Mouse (Mus musculus): ENCODE measurements around the gene Atp5mpl. TPM values are rescaled to one million over a fixed set of nuclear protein-coding genes. Genes with fewer than 3 reads are reported as not detected.
"Not testable (repeated sequence)": the region's sequence is repeated elsewhere in the genome, so short reads cannot be mapped to it uniquely, and the experiment has no call there.

Gene Atp5mpl
- total RNA-seq, 4 experiments from 2014 or later = 350 to 405 (median 378) TPM

DNA sequence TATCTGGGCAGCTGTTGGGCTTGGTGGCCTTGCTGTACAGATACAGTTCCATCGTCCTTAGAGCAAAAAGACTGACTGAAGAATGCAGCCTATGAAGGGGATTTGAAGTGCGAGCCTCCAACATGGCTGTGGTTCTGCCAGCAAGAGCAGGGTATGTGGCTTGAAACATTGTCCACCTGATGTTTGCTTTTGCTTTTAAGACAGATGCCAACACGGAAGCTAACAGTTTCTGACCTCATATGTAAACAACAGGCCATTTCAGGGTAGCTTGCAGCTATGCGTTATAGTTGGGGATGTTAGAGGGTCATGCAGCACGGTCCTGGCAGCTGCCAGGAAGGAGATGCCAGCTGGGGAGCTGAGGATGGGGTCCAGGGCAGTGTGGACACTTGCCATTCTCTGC, 16.3 kb downstream of the Atp5mpl start:
- DNase-seq (ENCODE audit: low spot score in 2 of 2) = no peak

DNA sequence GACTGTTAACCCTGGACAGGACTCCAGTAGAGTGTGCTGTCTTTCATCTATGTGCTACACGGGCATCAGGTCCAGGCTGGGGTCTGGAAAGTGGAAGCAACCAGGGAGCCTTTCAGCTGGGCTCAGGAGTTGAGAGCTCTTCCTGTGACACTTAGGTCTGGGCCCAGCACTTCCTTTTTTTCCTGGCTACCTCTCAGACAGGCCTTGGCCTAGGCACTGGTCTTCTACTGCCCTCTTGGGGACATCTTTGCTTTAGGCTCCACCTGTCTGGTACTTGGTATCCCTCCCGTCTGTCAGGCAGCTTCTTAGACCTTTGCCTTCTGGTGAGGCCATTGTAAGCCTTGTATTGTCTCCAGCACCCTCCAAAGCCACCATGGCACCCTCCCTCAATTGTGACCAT, 20.1 kb downstream of the Atp5mpl start:
- no peak for DNase-seq (ENCODE audit: low spot score in 2 of 2)

DNA sequence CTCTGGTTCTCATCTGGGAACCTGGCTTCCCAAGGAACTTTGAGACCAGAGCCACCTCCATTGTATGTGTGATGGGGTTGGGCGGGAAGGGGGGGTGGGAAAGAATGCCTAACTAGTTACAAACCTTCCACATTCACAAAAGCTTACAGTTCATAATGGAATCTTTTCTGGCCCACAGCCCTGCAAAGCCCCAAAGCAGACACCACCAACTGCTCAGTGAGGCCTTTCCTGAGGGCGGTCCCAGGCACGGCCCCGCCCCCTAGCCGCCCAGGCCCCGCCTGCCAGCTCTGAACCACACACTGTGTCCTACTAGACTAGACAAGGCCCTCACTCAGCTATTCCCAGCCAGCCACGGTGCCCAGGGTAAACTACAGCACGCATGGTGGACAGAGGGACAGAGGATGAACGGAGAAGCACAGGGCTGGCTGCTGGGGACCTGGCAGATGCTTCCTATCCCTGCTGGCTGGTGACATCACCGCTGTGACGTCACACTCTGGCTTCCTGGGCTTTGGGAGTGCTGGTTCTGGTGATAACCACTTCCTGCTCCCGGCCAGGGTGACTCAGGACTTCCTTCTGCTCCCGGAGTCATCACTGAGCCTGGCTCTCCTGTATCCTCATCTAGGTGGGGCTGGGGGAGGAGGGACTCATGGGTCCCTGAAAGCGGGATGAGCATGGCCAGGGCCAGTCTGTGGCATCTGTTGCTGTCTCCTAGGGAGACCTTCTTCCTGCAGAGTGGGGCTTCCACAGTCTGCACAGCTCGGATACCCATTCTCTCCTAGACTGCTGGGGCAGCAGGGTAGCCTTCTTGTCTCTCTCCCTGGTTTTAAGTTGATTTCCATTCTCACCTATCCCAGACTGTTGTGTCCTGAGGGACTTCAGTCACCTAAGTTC, 20.8 kb downstream of the Atp5mpl start:
- DNase-seq (ENCODE audit: low spot score in 2 of 2) = not testable (repeated sequence)

DNA sequence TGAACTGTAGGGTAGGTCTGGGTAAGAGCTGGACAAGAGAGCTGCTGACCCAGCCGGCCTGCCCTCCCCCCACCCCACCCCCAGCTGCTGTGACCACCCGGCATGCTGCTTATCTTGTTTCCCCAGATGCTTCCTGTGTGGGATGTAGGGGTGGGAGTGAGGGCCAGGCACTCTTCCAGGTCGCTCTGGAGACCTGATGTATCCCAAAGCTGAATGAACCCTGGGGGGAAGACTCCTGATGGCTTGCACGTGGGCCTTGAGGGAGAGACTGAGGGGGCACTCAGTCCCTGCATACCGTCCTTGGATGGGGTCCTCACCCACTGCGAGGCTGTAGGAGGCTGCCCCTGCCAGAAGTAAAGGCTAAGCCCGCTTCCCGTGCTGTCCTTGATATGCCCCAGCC, 21.7 kb downstream of the Atp5mpl start:
- no peak for DNase-seq (ENCODE audit: low spot score in 2 of 2)

DNA sequence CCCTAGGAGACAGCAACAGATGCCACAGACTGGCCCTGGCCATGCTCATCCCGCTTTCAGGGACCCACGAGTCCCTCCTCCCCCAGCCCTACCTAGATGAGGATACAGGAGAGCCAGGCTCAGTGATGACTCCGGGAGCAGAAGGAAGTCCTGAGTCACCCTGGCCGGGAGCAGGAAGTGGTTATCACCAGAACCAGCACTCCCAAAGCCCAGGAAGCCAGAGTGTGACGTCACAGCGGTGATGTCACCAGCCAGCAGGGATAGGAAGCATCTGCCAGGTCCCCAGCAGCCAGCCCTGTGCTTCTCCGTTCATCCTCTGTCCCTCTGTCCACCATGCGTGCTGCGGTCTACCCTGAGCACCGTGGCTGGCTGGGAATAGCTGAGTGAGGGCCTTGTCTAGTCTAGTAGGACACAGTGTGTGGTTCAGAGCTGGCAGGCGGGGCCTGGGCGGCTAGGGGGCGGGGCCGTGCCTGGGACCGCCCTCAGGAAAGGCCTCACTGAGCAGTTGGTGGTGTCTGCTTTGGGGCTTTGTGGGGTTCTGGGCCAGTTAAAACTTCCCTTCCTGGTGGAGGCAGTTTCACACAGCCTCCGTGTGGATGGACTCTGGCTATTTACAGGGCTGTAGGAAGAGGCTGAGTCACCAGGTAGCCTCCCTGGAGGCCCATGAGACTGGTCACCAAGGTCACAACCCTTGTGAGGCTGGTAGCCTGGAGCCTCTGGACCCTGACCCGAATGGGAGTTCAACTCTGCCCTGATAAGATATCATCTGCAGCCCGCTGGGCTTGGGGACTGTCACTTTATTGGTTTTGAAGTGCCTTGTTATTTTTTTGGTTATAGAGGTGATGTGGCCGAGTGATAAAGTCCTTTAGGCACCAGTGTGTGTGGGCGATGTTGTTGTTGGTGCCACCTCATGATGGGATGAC, 22.5 kb downstream of the Atp5mpl start:
- DNase-seq (ENCODE audit: low spot score in 2 of 2) = not testable (repeated sequence)

DNA sequence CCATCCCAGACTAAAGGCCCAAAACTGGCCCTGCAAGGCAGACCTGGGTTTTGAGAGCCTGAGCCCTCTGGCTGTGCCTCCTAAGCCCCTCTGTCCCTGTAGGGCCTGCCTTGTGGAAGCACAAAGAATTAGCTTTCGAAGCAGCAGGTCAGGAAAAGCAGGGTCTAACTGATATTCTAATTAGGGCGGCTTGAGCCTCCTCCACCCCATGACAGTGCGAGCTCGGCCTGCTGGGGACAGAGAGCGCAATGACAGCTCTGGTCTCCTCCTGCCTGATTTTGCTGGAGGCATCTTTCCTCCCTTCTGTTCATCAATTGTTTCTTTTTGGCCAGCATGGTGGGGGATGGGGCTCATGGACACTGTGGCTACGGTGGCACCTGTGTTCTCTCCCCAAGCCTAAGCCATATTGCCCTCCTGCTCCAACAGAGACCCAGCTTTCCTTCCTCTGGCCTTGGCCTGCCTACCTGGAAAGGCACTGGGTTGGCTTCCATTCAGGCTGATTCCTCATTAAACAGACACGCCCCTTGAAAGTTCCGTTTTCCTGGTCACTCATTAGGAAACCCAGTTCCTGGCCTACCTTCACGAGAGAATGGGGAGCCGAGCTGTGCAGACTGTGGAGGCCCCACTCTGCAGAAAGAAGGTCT, 23.2 kb downstream of the Atp5mpl start:
- no peak for DNase-seq (ENCODE audit: low spot score in 2 of 2)

DNA sequence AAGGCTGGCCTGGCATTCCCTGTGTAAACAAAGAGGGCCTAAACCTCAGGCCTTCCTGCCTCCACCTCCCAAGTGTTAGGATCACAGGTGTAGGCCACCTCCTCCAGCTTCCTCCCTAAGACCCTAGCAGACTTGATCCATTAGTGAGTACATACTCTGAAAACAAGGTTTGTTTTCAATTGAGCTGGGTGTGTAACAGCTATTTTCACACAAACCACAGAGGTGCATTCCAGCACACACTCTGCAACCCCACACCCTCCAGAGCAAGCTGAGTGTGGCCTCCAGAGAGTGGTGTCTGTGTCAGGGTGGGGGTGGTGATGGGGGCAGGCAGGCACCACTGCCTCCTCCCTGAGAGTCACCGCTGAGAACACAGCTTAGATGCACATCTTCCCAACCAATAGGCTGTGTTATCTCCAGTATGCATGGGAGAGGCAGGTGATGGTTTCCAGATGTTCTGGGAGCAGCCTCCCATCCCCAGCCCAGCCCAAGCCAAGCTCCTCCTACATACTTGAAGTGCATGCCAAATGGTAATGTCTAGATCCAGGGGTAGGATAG, 28.1 kb downstream of the Atp5mpl start:
- DNase-seq (ENCODE audit: low spot score in 2 of 2) = no peak

DNA sequence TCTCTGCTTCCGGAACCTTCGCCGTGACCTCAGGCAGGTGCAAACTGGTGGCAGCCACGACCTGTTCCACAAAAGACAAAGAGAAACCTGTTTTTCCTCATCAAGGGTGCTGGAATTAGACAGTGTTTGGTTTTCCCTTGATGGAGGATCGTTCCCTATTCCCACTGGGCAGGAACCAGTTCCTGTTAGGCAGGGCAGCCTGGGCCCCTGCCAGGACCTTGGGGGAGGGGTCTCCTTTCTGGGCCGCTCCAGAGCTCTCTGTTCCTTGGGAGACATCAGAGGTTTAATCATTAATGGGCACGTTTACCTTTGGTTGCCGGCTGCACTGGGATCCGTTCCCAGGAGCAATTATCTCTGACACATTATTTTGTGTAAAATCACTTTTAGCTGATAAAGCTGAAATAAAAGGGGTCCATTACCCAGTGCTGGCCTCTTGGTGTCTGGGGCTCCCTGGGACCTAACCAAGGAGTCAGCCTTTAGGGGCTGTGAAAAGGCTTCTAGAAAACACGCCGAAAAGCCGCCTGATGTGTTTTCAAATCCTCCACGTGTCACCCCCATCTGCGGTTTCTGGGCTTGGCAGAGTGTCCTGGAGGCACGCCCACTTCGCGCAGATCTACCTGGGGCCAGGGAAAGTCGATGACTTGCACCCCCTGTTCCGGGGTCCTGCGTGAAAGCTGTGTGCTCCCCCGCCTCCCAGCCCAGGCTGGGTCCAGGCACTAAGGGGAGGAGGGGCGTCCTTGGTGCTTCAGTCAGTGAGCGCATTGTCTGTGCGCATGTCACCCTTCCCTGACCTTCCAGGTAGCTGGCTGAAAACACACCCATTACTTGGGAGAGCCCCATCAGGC, 29.8 kb downstream of the Atp5mpl start:
- DNase-seq (ENCODE audit: low spot score in 2 of 2) = no peak

DNA sequence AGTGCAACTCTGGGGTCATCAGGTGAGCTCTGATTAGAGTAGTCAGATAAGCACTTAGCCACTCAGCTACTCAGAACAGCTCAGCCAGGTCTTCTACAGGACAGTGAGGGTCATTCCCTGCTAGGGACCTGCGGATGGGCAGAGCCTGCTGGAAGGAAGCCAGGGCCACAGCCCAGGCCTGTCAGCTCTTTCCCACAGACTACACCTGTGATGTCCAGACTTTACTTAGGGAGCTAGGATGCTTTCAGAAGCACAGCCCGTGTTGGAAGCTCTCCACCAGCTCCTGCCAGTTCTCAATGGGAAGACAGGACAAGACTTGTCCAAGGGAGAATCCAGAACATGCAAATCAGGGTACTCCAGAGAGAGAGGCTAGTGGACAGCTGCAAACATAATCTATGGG, 32.8 kb downstream of the Atp5mpl start:
- DNase-seq (ENCODE audit: low spot score in 2 of 2) = no peak

DNA sequence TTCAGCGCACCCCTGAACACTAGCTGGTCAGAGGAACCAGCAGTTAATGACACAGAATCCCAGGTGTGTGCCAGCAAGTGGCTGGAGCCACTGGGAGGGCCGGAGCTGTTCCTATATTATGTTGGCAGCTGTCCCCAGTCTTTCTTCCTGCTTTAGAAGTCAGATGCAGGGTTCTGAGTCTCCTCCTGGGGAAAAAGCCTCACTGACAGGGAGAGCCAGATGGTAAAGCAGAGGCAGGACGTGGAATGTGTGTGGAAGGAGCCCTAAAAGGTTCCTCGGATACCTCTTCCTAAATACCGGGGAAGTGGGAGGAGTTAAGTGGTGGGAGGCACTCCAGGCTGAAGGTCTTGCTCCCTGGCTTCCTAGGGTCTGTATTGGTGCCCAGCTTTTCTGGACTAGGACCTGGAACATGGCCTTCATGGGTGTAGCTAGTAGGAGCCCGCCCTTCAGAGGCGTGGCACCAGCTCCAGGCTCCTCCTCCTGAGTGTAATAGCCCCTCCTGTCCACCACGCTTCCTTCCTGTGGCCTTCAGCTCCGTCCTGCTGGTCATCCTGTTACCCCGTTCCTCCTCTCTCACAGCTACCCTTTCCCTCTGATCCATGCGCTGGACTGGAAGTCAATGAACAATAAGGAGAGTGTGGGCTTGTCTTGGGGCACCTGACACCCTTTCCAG, 33.6 kb downstream of the Atp5mpl start:
- DNase-seq (ENCODE audit: low spot score in 2 of 2) = no peak

DNA sequence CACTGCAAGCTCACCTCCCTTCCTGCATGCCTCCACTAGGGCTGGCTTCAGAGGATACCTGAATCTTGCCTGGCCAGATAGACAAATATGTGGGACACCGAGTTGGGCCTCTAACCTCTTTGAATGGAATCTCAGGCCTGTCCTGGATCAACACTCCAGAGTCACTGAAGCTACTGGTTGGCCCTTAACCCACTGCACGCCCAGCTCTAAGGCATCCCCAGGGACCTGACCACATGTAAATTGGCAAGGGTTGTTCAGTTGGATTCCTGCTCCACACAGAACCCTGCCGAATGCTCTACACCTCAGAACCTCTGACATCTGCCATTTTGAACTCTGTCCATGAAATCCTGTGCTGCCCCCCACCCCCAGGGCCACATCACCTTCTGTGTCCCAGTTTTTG, 34.3 kb downstream of the Atp5mpl start:
- no peak for DNase-seq (ENCODE audit: low spot score in 2 of 2)

DNA sequence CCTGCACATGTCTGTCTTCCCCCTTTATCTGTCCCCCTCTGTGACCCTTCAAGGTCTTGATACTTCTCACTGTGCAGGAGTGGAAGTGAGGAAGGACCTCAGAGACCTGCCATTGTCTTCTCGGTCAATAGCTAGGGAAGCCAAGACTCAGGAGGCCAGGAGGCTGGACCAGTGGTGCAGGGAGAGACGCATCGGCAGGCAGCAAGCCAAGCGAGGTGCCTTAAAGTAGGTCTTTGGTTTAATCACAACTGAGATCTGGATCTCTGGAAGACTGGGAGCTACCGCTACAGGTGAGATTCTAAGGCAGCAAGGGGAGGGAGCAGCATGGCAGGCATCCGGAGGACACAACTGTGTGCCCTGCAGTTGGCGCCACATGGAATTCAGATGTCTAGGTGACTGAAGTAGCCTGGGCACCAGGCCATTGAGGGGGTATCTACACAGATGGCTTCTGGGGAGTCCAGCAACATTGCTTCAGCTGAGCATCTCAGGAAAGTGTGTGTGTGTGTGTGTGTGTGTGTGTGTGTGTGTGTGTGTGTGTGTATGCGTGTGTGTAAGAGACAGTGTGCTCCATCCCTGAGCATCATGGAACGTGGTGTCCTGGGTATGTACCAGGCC, 35.3 kb downstream of the Atp5mpl start:
- DNase-seq (ENCODE audit: low spot score in 2 of 2) = no peak

DNA sequence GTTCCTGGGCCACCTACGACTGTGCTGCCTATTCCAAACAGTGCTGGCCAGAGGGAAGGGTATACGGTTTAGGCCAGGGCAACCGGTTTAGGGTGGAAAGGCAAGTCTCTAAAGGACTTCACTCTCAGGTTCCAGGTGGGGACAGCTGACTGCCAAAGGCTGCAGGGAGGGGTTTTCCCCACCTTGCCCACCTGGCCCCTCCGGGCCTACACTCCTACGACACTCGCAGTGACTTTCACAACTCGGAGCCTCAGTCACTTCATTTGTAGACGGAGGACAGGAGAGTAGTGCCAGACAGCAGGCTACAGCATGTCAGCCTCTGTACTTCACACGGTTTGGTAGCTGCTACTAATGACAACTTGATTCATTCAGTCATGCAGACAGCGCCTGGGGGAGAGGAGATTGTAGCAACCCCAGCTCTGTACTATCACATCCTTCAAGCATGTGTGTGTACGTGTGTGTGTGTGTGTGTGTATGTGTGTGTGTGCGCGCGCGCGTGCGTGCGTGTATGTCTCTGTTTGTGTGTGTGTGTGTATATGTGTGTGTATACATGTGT, 38.3 kb downstream of the Atp5mpl start:
- DNase-seq (ENCODE audit: low spot score in 2 of 2) = no peak

DNA sequence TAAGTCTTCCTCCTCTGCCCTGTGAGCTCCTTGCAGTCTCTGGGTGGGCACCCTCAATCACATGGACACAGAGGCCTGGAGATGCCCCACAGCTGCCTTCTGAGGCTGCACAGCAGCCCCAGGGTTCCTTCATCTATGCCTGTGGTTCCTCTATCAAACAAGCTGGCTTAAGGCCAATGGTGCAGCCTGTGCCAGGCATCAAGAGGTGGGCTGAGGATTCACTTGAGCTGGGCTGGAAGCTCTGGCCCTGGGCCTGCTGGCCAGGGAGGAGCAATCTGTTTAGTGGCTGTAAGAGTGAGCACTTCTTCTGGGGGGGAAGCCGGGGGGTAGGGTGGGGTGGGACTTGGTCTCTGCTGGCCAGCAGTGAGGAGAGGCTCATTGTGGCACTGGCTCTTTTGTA, 39.4 kb downstream of the Atp5mpl start:
- DNase-seq (ENCODE audit: low spot score in 2 of 2) = no peak

DNA sequence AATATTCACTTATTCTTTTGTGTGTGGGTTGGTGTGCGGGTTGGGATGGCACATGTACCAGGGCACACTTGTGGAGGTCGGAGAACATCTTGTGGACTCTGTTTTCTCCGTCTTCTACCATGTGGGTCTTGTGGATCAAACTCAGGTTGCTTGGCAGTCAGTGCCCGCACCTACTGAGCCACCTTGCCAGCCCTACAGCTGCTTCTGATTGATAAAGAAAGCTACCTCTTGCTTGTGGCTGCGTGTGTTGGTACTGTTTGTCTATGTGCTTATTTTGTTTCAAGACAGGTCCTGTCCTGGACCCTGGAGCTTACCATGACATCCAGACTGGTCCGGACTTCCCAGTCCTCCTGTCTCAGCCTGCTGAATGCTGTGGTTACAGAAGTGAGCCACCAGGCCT, 43.7 kb downstream of the Atp5mpl start:
- no peak for DNase-seq (ENCODE audit: low spot score in 2 of 2)

DNA sequence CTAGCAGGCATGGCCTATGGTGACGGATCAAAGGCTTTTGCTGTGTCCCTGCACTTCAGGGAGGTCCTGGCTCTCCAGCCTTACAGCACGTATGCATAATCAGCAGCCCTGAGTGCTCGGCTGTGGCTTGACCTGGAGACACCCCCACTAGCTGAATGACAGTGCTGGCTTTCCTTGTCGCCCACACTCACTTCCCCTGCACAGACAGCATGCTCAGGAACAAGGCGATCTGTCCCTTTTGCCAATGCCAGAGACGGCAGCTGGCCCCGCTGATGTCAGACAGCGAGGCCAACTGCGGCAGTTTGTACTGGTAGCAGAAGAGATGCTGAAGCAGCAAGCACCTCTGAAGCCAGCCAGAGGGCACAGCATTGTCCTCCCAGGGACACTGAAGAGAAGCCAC, 46.7 kb downstream of the Atp5mpl start:
- DNase-seq (ENCODE audit: low spot score in 2 of 2) = peak; percentile 76 to 81

DNA sequence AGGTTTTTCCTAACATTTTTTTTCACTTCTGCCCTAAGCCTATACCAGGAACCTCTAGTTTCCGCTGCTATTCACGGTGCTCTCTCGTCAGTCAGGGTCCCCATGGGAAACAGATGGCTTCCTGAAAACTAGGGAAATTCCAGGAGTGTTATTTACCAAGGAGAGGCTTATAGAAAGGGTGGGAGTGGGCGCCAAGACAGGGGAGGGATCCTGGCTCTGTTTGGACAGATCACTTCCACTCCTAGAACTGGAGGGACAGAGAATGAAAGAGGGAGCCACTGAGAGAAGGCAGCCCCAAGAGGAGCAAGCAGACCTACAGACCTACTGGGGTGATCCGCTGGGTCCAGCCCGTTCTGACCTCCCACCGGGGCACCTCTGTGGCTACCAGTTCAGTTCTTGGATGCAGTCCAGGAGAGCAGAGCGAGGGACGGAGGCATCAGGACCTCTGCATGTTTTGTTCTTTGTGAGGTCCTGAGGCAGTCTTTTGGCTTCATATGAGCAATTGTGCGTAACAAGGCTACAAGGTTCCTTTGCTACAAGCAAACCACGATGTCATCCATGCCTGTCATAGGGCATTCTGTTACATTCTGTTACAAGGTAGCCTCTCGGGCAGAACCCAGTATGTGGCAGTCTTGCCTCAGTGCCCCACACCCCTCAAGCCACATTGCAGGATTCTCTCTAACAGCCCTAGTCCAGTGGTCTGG, 50.1 kb downstream of the Atp5mpl start:
- DNase-seq (ENCODE audit: low spot score in 2 of 2) = no peak

DNA sequence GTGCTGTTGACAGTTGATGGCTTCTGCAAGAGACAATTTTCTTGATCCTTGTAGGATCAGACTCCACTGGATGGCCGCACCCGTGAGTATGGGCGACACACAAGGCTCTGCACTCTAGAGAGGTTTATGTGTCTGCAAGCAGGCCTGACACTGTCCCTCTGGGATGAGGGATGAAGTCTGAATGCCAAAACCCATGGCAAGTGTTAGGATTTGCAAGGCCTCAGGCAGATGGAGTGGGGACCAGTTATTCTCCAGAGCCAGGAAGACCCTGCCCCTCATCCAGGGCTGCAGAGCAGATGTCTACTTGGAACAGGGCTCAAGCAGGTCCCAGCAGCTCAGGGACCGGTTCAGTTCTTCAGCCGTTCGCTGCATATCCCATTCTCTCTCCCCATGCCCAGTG, 51.0 kb downstream of the Atp5mpl start:
- DNase-seq (ENCODE audit: low spot score in 2 of 2) = no peak

DNA sequence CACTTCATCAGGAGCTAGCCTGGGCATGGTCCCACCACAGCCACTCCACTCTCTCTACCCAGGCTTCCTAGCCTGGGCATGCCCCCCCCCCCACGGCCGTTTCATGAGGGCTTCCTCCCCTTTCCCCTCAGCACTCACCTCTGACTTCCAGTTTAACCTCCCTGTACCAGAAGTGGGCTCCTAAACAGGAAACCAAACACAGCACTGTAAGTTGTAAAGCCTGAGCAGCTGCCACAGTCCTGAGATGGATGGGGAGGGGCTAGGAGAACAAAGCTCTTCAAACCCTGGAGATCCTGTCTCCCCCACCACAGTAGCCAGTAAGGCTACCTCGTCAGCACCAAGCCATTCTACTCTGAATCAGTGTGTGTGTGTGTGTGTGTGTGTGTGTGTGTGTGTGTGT, 52.7 kb downstream of the Atp5mpl start:
- DNase-seq (ENCODE audit: low spot score in 2 of 2) = no peak

All from layer of hippocampus, adult 8-10 months (tissue).